ENCODE assay signal across 8 mouse cellular contexts in the genomic region with DNA sequence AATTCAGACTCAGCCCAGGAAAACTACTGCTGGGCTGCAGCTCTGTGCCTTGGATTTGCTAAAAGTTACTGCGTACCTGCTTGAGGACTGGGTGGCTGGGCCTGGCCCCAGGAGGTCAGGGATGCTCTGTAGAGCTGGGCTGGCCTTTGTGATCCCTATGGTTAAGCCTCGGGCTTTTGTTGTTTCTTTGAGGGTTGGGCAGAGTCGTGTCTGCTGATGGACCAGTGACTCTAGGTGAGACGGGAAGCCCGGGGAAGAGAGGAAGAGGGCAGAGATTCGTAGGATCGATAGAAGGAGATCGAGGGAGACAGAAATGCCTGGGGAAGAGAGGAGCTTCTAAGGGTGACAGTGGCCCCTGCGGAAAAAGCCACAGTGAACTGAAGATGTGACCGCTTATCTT. TPM values are rescaled to one million over a fixed set of nuclear protein-coding genes. Genes with fewer than 3 reads are reported as not detected.
A peak's percentile ranks its signal among the peaks of the same experiment; 100 is the strongest.
DNase-seq lines count a peak whose midpoint lies in the region; ATAC-seq and TF ChIP-seq lines count a peak whose summit lies in the region.

A gene (plus strand): TSS at position 301 of the 400 bp plus-strand sequence.

- WGBS in kidney, adult 2 months, result 13% methylated on average over 10 of the region's 10 CpGs
- WGBS in forebrain, embryonic 12.5 days, result 4% methylated on average over 10 of the region's 10 CpGs
- 13% methylated on average over 10 of the region's 10 CpGs for WGBS in liver, embryonic 11.5 days
- 6% methylated on average over 10 of the region's 10 CpGs for WGBS in stomach, embryonic 15.5 days

- H3K4me1 ChIP-seq in kidney, adult 2 months (ENCODE audit: control insufficient read depth, insufficient read depth, low read length), result peaks cover 5% of the 10 kb centered on the region; the same call in 1 of the 2 replicates
- peaks cover 15% of the 10 kb centered on the region; the same call in 1 of the 2 replicates for H3K4me1 ChIP-seq in forebrain, embryonic 12.5 days
- peaks cover 10% of the 10 kb centered on the region for H3K4me1 ChIP-seq in liver, embryonic 11.5 days (replicated peaks; ENCODE audit: control insufficient read depth, insufficient read depth, low read length)
- H3K4me1 ChIP-seq in stomach, embryonic 15.5 days, result peaks cover 7% of the 10 kb centered on the region; the same call in 1 of the 2 replicates

- peak; percentile 8; the same call in 1 of the 2 replicates for ATAC-seq in forebrain, embryonic 12.5 days (ENCODE audit: low FRiP score)
- ATAC-seq in hematopoietic stem cell, adult 5-6 weeks (replicated peaks in 1 of 2; ENCODE audit: insufficient read depth in 1 of 2, low FRiP score in 2 of 2, low TSS enrichment in 1 of 2, low read depth in 1 of 2, poor library complexity in 2 of 2, severe bottlenecking in 2 of 2), result peak; percentile 0; a peak in 1 of 4 replicates
- ATAC-seq in liver, embryonic 11.5 days (replicated peaks; ENCODE audit: low FRiP score), result peak; percentile 33
- ATAC-seq in stomach, embryonic 15.5 days (ENCODE audit: insufficient read depth, low FRiP score, low read depth), result 0 out of 2 replicates have a peak, but pooled peaks have one; percentile 0

- H3K27me3 ChIP-seq in kidney, adult 2 months (replicated peaks; ENCODE audit: control insufficient read depth, insufficient read depth, low read length), result no peaks in the 10 kb centered on the region
- H3K27me3 ChIP-seq in forebrain, embryonic 12.5 days, result no peaks in the 10 kb centered on the region
- no peaks in the 10 kb centered on the region for H3K27me3 ChIP-seq in liver, embryonic 11.5 days (replicated peaks; ENCODE audit: control insufficient read depth, insufficient read depth, low read length)
- no peaks in the 10 kb centered on the region for H3K27me3 ChIP-seq in stomach, embryonic 15.5 days (replicated peaks)

- no peaks in the 10 kb centered on the region for H3K9me3 ChIP-seq in forebrain, embryonic 12.5 days
- no peaks in the 10 kb centered on the region for H3K9me3 ChIP-seq in liver, embryonic 11.5 days (ENCODE audit: control insufficient read depth, low read length)
- no peaks in the 10 kb centered on the region for H3K9me3 ChIP-seq in stomach, embryonic 15.5 days

- H3K36me3 ChIP-seq in kidney, adult 2 months (ENCODE audit: control insufficient read depth, insufficient read depth, low read length), result peaks cover 1% of the 10 kb centered on the region; the same call in 1 of the 2 replicates
- H3K36me3 ChIP-seq in forebrain, embryonic 12.5 days (replicated peaks), result peaks cover 20% of the 10 kb centered on the region
- H3K36me3 ChIP-seq in liver, embryonic 11.5 days (ENCODE audit: control insufficient read depth, insufficient read depth, low read length), result peaks cover 16% of the 10 kb centered on the region; the same call in 1 of the 2 replicates
- H3K36me3 ChIP-seq in stomach, embryonic 15.5 days, result peaks cover 11% of the 10 kb centered on the region

- H3K4me2 ChIP-seq in forebrain, embryonic 12.5 days, result peak within 1 kb of the TSS; percentile 60
- peak within 1 kb of the TSS; percentile 78 for H3K4me2 ChIP-seq in liver, embryonic 11.5 days
- peak within 1 kb of the TSS; percentile 73 for H3K4me2 ChIP-seq in stomach, embryonic 15.5 days

- DNase-seq in kidney, adult 2 months, result no peak
- no peak for DNase-seq in kidney, postnatal 25 days
- peak; percentile 46 for DNase-seq in MN1 (ENCODE audit: low spot score)
- no peak for DNase-seq in liver, embryonic 11.5 days (ENCODE audit: low spot score)
- DNase-seq in spleen, postnatal 4 days (ENCODE audit: low spot score in 2 of 2), result no peak

- TF ChIP-seq POLR2A in kidney, adult 2 months (IDR thresholded peaks at IDR 0.05; ENCODE audit: low read depth, low read length), result no peak

- H3K4me3 ChIP-seq in kidney, adult 2 months (ENCODE audit: insufficient read depth, low read depth, low read length), result peak within 1 kb of the TSS; percentile 79
- H3K4me3 ChIP-seq in forebrain, embryonic 12.5 days (replicated peaks), result peak within 1 kb of the TSS; percentile 58
- H3K4me3 ChIP-seq in liver, embryonic 11.5 days (ENCODE audit: low read depth, low read length), result peak within 1 kb of the TSS; percentile 65
- H3K4me3 ChIP-seq in stomach, embryonic 15.5 days (replicated peaks), result peak within 1 kb of the TSS; percentile 57

- H3K9ac ChIP-seq in forebrain, embryonic 12.5 days, result peak within 1 kb of the TSS; percentile 56
- H3K9ac ChIP-seq in liver, embryonic 11.5 days (ENCODE audit: low read depth, low read length), result peak within 1 kb of the TSS; percentile 61
- H3K9ac ChIP-seq in stomach, embryonic 15.5 days, result peak within 1 kb of the TSS; percentile 49

- H3K27ac ChIP-seq in kidney, adult 2 months (ENCODE audit: insufficient read depth, low read depth, low read length), result peak within 1 kb of the TSS; percentile 98
- peak within 1 kb of the TSS; percentile 91 for H3K27ac ChIP-seq in forebrain, embryonic 12.5 days
- H3K27ac ChIP-seq in liver, embryonic 11.5 days (ENCODE audit: low read depth, low read length), result peak within 1 kb of the TSS; percentile 96
- peak within 1 kb of the TSS; percentile 97 for H3K27ac ChIP-seq in stomach, embryonic 15.5 days

- TF ChIP-seq CTCF in kidney, adult 2 months (conservative IDR thresholded peaks at IDR 0.05; ENCODE audit: insufficient read depth, insufficient read length, low read depth, low read length), result no peak

RNA-seq across cellular contexts. Expression of the gene that starts here (rescaled TPM):
- 39.4 and 44.1 TPM in 2 replicates for polyA plus RNA-seq in kidney, adult 2 months (2012; rRNA removed)
- 13.2 and 13.9 TPM in 2 replicates for polyA plus RNA-seq in forebrain, embryonic 12.5 days (2016; fragmentation: Nextera tagmentation; extraction: Ambion mirVana)
- total RNA-seq in hematopoietic stem cell, adult 5-6 weeks (2017), result 29.5 and 33.8 TPM in 2 replicates
- 10.1 and 12.3 TPM in 2 replicates for polyA plus RNA-seq in liver, embryonic 11.5 days (2014; fragmentation: Nextera tagmentation; extraction: Ambion mirVana)
- 13.0 and 15.7 TPM in 2 replicates for polyA plus RNA-seq in stomach, embryonic 15.5 days (2015; fragmentation: Nextera tagmentation; extraction: Ambion mirVana)
